Mouse (Mus musculus): ENCODE measurements around the gene Tsga13. TPM values are rescaled to one million over a fixed set of nuclear protein-coding genes. Genes with fewer than 3 reads are reported as not detected.

The Tsga13 gene
- polyA plus RNA-seq, 1 experiment from 2014 or later = not detected

DNA sequence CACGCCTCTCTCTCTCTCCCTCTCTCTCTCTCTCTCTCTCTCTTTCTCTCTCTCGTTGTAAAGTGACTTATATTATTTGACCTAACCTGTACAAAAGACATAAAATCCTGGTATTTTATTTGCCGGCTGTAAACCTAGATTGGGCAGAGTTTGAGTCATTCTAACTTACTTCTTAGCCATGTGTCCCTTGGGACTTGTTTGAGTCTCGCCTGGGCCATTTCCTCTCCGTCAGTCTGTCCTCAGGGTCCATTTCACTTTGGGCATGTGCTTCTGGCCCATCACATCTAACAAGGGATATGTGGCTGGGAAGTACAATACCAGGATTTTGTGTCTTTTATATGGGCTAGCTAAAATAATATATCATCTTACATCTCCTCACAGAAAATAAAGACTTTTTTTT is 10.5 kb downstream of the Tsga13 start:
- no peaks in the 10 kb centered on the region for H3K4me1 ChIP-seq (replicated peaks; ENCODE audit: control insufficient read depth, insufficient read depth, low read length)
- WGBS = 80% methylated on average over 5 of the region's 5 CpGs
- no peak for ATAC-seq (replicated peaks; ENCODE audit: low FRiP score)
- no peaks in the 10 kb centered on the region for H3K27me3 ChIP-seq (replicated peaks; ENCODE audit: control insufficient read depth, insufficient read depth, low read length)
- no peak for DNase-seq (ENCODE audit: low spot score)
- H3K4me2 ChIP-seq = no peak overlapping the region
- no peak overlapping the region for H3K9ac ChIP-seq (ENCODE audit: low read depth, low read length)
- H3K27ac ChIP-seq (ENCODE audit: low read depth, low read length) = no peak overlapping the region
- H3K36me3 ChIP-seq (ENCODE audit: control insufficient read depth, insufficient read depth, low read length) = no peaks in the 10 kb centered on the region
- H3K9me3 ChIP-seq (ENCODE audit: control insufficient read depth, low read length) = no peaks in the 10 kb centered on the region
- H3K4me3 ChIP-seq (ENCODE audit: low read depth, low read length) = no peak overlapping the region

DNA sequence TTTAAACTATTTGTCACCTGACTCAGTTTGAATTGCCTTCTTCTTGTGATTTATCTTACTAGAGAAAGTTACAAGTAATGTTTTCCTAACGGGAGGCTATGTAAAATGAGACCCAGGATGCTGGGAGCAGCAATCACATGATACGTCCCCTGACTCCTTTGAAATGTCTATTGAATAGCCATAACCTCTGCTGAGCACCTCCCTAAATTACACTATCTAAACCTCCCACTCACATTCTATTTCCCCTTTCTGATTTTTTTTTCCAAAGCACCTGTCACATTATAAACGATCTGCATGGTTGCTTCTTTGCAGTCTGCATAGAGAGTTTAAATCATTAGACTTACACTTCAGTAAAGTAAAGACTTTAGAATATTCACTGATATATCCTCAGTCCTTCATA is 11.3 kb downstream of the Tsga13 start:
- no peaks in the 10 kb centered on the region for H3K36me3 ChIP-seq (ENCODE audit: control insufficient read depth, insufficient read depth, low read length)
- no peak overlapping the region for H3K4me2 ChIP-seq
- H3K27ac ChIP-seq (ENCODE audit: low read depth, low read length) = no peak overlapping the region
- no peak overlapping the region for H3K9ac ChIP-seq (ENCODE audit: low read depth, low read length)
- DNase-seq (ENCODE audit: low spot score) (no peak), ATAC-seq (replicated peaks; ENCODE audit: low FRiP score) (no peak)
- WGBS = 49% methylated on average over 3 of the region's 3 CpGs
- no peaks in the 10 kb centered on the region for H3K4me1 ChIP-seq (replicated peaks; ENCODE audit: control insufficient read depth, insufficient read depth, low read length)
- no peaks in the 10 kb centered on the region for H3K27me3 ChIP-seq (replicated peaks; ENCODE audit: control insufficient read depth, insufficient read depth, low read length)
- no peaks in the 10 kb centered on the region for H3K9me3 ChIP-seq (ENCODE audit: control insufficient read depth, low read length)
- no peak overlapping the region for H3K4me3 ChIP-seq (ENCODE audit: low read depth, low read length)

DNA sequence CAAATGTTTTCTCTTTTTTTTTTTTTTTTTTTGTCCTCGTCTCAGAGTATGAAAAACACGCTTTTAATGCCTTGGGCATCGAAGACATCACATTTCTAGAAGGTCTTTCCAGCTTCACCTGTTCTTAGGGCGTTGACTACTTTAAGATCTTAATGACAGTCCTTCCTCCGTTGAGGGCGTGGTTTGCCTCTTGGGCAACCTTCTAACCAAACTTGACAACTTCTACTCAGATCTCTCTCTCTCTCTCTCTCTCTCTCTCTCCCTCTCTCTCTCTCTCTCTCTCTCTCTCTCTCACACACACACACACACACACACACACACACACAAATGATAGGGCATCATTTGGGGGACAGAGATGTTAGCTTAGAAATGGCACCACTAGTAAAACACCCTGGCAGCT is 17.9 kb downstream of the Tsga13 start:
- Histone ChIP-seq H3K9me3 (ENCODE audit: control insufficient read depth, low read length) (no peaks in the 10 kb centered on the region), H3K36me3 (ENCODE audit: control insufficient read depth, insufficient read depth, low read length) (no peaks in the 10 kb centered on the region), H3K4me2 (peak overlapping the region; percentile 58), H3K4me1 (replicated peaks; ENCODE audit: control insufficient read depth, insufficient read depth, low read length) (peaks cover 9% of the 10 kb centered on the region; the same call in 1 of the 2 replicates), H3K27ac (ENCODE audit: low read depth, low read length) (no peak overlapping the region), H3K4me3 (ENCODE audit: low read depth, low read length) (no peak overlapping the region; the same call in 1 of the 2 replicates), H3K9ac (ENCODE audit: low read depth, low read length) (no peak overlapping the region), H3K27me3 (replicated peaks; ENCODE audit: control insufficient read depth, insufficient read depth, low read length) (no peaks in the 10 kb centered on the region)
- no peak for ATAC-seq (replicated peaks; ENCODE audit: low FRiP score)
- 56% methylated on average over 6 of the region's 6 CpGs for WGBS
- DNase-seq (ENCODE audit: low spot score) = no peak

DNA sequence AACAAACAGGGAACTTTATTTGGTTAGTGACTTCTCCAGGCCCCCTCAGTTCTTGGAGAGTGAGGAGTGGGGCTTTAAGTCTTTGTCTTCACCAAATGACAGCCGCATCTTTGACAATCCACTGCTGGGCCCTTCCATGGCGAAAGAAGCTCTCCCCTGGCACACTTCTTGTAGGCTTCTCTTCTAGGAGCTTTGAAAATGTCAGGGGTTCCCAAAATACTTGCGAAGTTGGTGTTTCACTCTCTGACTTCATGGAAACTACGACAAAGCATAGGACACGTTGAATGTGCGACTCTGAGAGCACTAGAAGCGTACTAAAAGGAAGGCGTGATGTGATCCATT is 18.4 kb downstream of the Tsga13 start:
- H3K27me3 ChIP-seq (replicated peaks; ENCODE audit: control insufficient read depth, insufficient read depth, low read length) = no peaks in the 10 kb centered on the region
- H3K4me1 ChIP-seq (replicated peaks; ENCODE audit: control insufficient read depth, insufficient read depth, low read length) = peaks cover 9% of the 10 kb centered on the region; the same call in 1 of the 2 replicates
- peak overlapping the region; percentile 58 for H3K4me2 ChIP-seq
- DNase-seq (ENCODE audit: low spot score) (no peak), ATAC-seq (replicated peaks; ENCODE audit: low FRiP score) (no peak)
- no peak overlapping the region; the same call in 1 of the 2 replicates for H3K27ac ChIP-seq (ENCODE audit: low read depth, low read length)
- 22% methylated on average over 8 of the region's 8 CpGs for WGBS
- H3K9ac ChIP-seq (ENCODE audit: low read depth, low read length) = peak overlapping the region; percentile 77; the same call in 1 of the 2 replicates
- no peaks in the 10 kb centered on the region for H3K9me3 ChIP-seq (ENCODE audit: control insufficient read depth, low read length)
- no peaks in the 10 kb centered on the region for H3K36me3 ChIP-seq (ENCODE audit: control insufficient read depth, insufficient read depth, low read length)
- H3K4me3 ChIP-seq (ENCODE audit: low read depth, low read length) = peak overlapping the region; percentile 74

DNA sequence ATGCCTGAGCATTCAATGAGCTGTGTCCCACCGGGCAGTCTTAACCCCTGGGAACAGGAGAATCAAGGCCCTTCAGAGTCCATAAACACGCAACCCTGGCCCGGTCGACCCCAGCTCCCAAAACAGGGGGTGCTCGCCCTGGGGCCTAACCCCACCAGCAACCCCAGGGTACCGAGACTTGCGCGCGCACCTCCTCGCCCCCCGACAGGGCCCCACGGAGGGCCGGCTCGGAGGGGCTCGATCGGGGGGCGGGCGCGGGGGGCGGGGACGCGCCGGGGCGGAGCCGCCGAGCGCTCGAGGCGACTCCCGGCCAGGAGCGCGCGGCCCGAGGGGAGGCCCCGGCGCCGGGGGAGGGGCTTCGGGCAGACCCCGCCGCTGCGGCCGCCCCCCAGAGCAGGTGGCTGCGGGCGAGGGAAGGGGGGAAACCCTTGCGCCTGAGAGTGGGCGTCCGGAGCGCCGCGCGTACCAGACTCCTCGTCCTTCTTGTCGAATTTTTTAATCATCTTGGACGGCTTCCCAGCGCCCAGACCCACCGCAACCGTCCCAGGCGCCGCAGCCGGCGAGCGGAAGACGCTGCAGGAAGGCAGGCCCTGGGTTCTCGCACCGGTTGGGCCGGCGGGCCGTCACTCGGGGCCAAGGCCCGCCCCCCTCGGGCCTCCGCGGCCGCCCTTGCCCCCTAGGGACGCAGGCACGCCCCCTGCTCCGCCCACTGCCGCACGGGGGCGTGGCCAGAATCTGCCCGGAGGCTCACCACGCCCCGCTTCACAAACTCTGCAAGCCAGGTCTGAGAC is 19.0 kb downstream of the Tsga13 start, which contains the start of gene Copg2:
Gene Copg2 (minus strand): TSS at position 600 of the 791 bp plus-strand sequence.
- H3K9me3 ChIP-seq (ENCODE audit: control insufficient read depth, low read length) = no peaks in the 10 kb centered on the region
- H3K4me3 ChIP-seq (ENCODE audit: low read depth, low read length) = peak within 1 kb of the TSS; percentile 74
- peaks cover 9% of the 10 kb centered on the region; the same call in 1 of the 2 replicates for H3K4me1 ChIP-seq (replicated peaks; ENCODE audit: control insufficient read depth, insufficient read depth, low read length)
- no peaks in the 10 kb centered on the region for H3K27me3 ChIP-seq (replicated peaks; ENCODE audit: control insufficient read depth, insufficient read depth, low read length)
- H3K9ac ChIP-seq (ENCODE audit: low read depth, low read length) = peak within 1 kb of the TSS; percentile 77
- DNase-seq (ENCODE audit: low spot score) (peak; percentile 96), ATAC-seq (replicated peaks; ENCODE audit: low FRiP score) (peak; percentile 98)
- under 1% methylated on average over 79 of the region's 83 CpGs for WGBS
- peak within 1 kb of the TSS; percentile 84 for H3K27ac ChIP-seq (ENCODE audit: low read depth, low read length)
- H3K4me2 ChIP-seq = peak within 1 kb of the TSS; percentile 58
- H3K36me3 ChIP-seq (ENCODE audit: control insufficient read depth, insufficient read depth, low read length) = no peaks in the 10 kb centered on the region

DNA sequence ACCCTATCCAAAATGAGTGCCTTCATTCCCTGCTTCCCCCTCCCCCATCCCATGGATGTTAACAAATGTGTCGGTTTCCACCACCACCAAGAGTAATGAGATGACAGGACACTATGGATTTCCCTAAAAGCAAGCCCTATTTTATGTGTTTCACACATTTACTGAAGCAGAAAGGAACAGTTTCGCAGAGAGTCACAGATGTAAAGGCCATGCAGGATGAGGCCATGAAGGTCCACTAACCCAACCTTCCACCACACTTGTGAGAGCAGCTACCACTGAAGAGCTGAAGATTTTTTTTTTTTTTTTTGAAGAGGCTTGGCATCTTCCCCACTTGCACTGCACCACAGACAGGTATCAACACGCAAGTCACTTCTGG is 19.6 kb downstream of the Tsga13 start:
- 27% methylated on average over 3 of the region's 3 CpGs for WGBS
- Histone ChIP-seq H3K27me3 (replicated peaks; ENCODE audit: control insufficient read depth, insufficient read depth, low read length) (no peaks in the 10 kb centered on the region), H3K4me1 (replicated peaks; ENCODE audit: control insufficient read depth, insufficient read depth, low read length) (peaks cover 9% of the 10 kb centered on the region; the same call in 1 of the 2 replicates), H3K4me3 (ENCODE audit: low read depth, low read length) (peak overlapping the region; percentile 74), H3K4me2 (peak overlapping the region; percentile 58), H3K36me3 (ENCODE audit: control insufficient read depth, insufficient read depth, low read length) (no peaks in the 10 kb centered on the region), H3K9ac (ENCODE audit: low read depth, low read length) (peak overlapping the region; percentile 77), H3K9me3 (ENCODE audit: control insufficient read depth, low read length) (no peaks in the 10 kb centered on the region), H3K27ac (ENCODE audit: low read depth, low read length) (peak overlapping the region; percentile 84)
- DNase-seq (ENCODE audit: low spot score) (no peak), ATAC-seq (replicated peaks; ENCODE audit: low FRiP score) (no peak)

DNA sequence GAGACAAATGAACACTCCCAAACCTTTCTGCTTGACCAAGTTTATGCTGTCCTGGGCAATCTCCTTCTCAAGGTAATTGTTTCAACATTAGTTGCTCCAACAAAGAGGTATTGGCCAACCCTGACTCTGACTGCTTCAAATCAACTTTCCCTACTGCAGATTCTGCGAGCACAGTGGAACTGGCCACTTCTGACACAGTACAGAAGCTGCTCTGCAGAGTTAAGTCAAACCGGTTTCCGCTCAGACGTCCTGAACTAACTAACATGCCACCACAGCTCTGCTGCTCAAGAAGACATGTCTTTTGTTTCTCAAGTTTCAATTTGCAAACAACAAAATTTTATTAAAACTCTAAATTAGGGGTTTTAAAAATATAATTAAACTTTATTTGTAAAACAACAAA is 22.3 kb downstream of the Tsga13 start:
- 79% methylated on average over 4 of the region's 4 CpGs for WGBS

DNA sequence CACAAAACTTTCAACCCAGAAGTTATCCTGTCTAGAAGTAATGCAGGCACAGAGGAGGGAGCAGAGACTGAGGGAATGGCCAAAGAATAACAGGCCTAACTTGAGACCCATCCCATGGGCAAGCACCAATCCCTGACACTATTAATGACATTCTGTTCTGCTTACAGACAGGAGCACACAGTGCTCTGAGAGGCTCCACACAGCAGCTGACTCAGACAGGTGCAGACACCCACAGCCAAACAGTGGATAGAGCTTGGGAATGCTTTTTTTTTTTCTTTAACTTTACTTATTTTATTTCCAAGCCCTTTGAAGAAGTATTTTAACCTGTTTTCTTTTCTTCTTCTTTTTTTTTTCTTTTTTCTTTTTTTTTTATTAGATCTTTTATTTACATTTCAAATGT is 23.6 kb downstream of the Tsga13 start:
- DNase-seq (ENCODE audit: low spot score) (no peak), ATAC-seq (replicated peaks; ENCODE audit: low FRiP score) (no peak)
- no peak overlapping the region for H3K4me3 ChIP-seq (ENCODE audit: low read depth, low read length)
- peaks cover 5% of the 10 kb centered on the region; the same call in 1 of the 2 replicates for H3K4me1 ChIP-seq (replicated peaks; ENCODE audit: control insufficient read depth, insufficient read depth, low read length)
- H3K9me3 ChIP-seq (ENCODE audit: control insufficient read depth, low read length) = no peaks in the 10 kb centered on the region
- H3K9ac ChIP-seq (ENCODE audit: low read depth, low read length) = no peak overlapping the region
- H3K36me3 ChIP-seq (ENCODE audit: control insufficient read depth, insufficient read depth, low read length) = no peaks in the 10 kb centered on the region; the same call in none of the 2 replicates
- H3K4me2 ChIP-seq = no peak overlapping the region
- H3K27me3 ChIP-seq (replicated peaks; ENCODE audit: control insufficient read depth, insufficient read depth, low read length) = no peaks in the 10 kb centered on the region
- no peak overlapping the region for H3K27ac ChIP-seq (ENCODE audit: low read depth, low read length)

More for the DNA sequence above, 22.3 kb downstream of the Tsga13 start:
- Histone ChIP-seq H3K9me3 (ENCODE audit: control insufficient read depth, low read length) (no peaks in the 10 kb centered on the region), H3K4me3 (ENCODE audit: low read depth, low read length) (no peak overlapping the region), H3K36me3 (ENCODE audit: control insufficient read depth, insufficient read depth, low read length) (no peaks in the 10 kb centered on the region; the same call in 1 of the 2 replicates), H3K27me3 (replicated peaks; ENCODE audit: control insufficient read depth, insufficient read depth, low read length) (no peaks in the 10 kb centered on the region), H3K4me1 (replicated peaks; ENCODE audit: control insufficient read depth, insufficient read depth, low read length) (peaks cover 9% of the 10 kb centered on the region; the same call in 1 of the 2 replicates), H3K9ac (ENCODE audit: low read depth, low read length) (no peak overlapping the region), H3K27ac (ENCODE audit: low read depth, low read length) (no peak overlapping the region), H3K4me2 (no peak overlapping the region)
- ATAC-seq (replicated peaks; ENCODE audit: low FRiP score) (no peak), DNase-seq (ENCODE audit: low spot score) (no peak)

DNA sequence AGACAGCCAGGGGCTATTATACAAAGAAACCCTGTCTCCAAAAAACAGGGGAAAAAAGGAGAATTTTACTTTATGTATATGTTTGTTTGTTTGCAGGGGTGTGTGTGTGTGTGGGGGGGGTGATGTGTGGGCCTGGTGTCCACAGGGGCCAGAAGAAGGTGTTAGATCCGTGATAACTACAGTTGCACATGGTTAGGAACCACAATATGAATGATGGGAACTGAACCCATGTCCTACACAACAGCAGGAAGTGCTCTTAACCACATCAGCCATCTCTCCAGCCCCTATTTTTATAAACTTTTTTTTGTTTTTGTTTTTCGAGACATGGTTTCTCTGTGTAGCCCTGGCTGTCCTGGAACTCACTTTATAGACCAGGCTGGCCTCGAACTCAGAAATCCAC is 30.5 kb downstream of the Tsga13 start:
- ATAC-seq (replicated peaks; ENCODE audit: low FRiP score) (no peak), DNase-seq (ENCODE audit: low spot score) (no peak)
- H3K27ac ChIP-seq (ENCODE audit: low read depth, low read length) = no peak overlapping the region
- H3K9me3 ChIP-seq (ENCODE audit: control insufficient read depth, low read length) = no peaks in the 10 kb centered on the region
- no peaks in the 10 kb centered on the region for H3K4me1 ChIP-seq (replicated peaks; ENCODE audit: control insufficient read depth, insufficient read depth, low read length)
- 62% methylated on average over 3 of the region's 3 CpGs for WGBS
- no peaks in the 10 kb centered on the region for H3K27me3 ChIP-seq (replicated peaks; ENCODE audit: control insufficient read depth, insufficient read depth, low read length)
- no peak overlapping the region for H3K9ac ChIP-seq (ENCODE audit: low read depth, low read length)
- peaks cover 6% of the 10 kb centered on the region for H3K36me3 ChIP-seq (ENCODE audit: control insufficient read depth, insufficient read depth, low read length)
- no peak overlapping the region for H3K4me3 ChIP-seq (ENCODE audit: low read depth, low read length)
- H3K4me2 ChIP-seq = no peak overlapping the region

Measured in liver, embryonic 11.5 days (tissue).